Mouse (Mus musculus) kidney, adult 2 months (tissue): ENCODE data around the gene Ggt7.

Source experiments
- CTCF ChIP-seq: fragments of 200-500 bp; conservative IDR thresholded peaks from 2 replicates; pipeline ENCODE4 v1.5.1; 2011; ENCODE audit warnings: low read depth, mild to moderate bottlenecking, control low read depth, low read length, moderate library complexity, mixed read lengths; ENCODE audit not compliant: insufficient read depth, insufficient read length
- POLR2A ChIP-seq: fragments of 200-500 bp; IDR thresholded peaks from one replicate; pipeline ENCODE4 v1.6.1; 2011; ENCODE audit warnings: low read depth, low read length, control low read depth

DNA sequence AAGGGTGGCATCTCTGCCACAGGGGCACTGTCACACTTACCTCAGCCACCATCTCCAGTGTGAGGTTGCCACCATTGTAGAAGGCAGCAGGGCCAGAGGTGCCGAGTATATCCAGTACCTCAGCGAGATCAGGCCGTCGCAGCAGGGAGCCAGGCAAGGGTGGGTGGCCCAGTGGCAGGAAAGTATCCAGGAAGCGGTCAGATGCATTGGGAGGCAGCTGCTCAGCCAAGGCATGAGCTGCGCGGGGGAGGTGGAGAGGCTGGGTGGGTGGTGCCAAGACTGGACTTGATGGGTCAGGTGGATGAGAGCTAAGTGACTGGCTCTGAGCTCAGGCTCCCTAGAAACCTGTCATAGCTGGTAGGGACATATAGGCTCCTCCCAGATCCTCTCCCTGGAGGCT is 15.4 kb downstream of the Ggt7 start:
- no peak for TF ChIP-seq CTCF
- TF ChIP-seq POLR2A: no peak
